Mouse (Mus musculus) left cerebral cortex, postnatal 25 days (tissue): ENCODE measurements around the gene Micall1. TPM values are rescaled to one million over a fixed set of nuclear protein-coding genes. Genes with fewer than 3 reads are reported as not detected.

Experiments
- DNase-seq, 2 experiments: peaks; one replicate each; pipeline ENCODE4 v3.0.0; 2022; ENCODE audit warnings: low spot score in 2 of 2, mixed read lengths in 1 of 2
- intact Hi-C: fragments of 180-260 bp; cut with DNase I; formaldehyde crosslinking; loops from one replicate; pipeline ENCODE4 v1.15.1; 2025
- total RNA-seq, 2 experiments: library from RNA; stranded (reverse); gene quantifications; 2 replicates each; pipeline ENCODE4 v1.2.3; 2021

Micall1 gene
- total RNA-seq, 2 experiments from 2014 or later: 23.8 to 24.1 TPM

DNA sequence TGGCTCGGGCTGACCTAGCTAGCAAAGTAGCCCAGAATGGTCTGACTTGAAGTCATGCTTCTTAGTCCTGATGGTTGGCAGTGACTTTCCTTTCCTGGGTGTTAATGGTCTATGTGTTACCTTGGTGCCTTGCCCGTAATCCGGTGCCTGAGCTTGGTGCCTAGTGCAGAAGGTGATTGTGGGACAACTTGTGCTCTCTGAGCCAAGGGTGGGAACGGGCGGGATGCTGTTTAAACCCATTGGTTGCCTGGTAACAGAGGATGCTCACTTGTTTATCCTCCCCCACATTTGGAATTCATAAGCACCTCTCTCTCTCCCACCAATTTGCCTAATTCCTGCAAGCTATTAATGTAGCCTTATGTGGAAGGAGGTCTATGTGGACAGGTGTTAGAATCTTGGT lies 13.2 kb upstream of the Micall1 start:
- intact Hi-C loops: no loop called here

DNA sequence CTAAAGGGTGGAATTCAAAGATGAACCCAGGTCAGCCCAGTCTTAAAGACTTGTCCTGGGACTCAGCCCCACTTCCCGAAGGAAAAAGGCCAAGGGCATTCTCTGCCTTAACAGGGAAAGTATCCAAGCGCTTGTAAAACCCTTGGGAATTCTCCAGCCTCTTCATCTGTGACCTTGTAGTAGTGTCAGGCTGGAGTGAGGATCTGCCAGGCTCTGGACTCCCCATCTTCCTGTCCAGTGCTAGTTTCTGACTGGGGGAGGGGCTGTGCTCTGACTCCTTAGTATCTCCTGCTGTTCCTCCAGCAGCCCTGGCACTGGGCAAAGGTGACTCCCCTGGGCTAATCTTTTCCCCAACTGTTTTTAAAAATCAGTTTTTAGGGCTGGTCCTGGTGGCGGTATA lies 12.1 kb upstream of the Micall1 start:
- intact Hi-C loops: no loop called here
- DNase-seq: no peak

More for the DNA sequence above, 13.2 kb upstream of the Micall1 start:
- no peak for DNase-seq

DNA sequence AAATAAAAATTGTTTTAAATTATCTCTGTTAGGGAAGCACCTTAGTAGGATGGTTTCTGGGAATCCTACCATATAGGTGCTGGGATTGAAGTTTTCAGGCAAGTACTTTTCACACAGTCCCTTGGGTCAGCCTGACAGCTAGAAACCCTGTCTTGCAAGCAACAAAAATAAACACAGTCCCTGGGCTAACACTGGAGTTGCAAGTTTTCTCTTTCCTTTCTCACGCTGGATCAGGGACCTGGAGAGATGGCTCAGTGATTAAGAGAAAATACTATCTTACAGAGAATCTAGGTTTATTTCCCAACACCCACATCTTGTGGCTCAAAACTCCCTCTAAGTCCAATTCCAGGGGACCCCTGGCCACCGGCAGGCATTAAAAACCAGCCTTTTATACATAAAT lies 11.6 kb upstream of the Micall1 start:
- intact Hi-C loops: no loop called here
- DNase-seq: no peak

DNA sequence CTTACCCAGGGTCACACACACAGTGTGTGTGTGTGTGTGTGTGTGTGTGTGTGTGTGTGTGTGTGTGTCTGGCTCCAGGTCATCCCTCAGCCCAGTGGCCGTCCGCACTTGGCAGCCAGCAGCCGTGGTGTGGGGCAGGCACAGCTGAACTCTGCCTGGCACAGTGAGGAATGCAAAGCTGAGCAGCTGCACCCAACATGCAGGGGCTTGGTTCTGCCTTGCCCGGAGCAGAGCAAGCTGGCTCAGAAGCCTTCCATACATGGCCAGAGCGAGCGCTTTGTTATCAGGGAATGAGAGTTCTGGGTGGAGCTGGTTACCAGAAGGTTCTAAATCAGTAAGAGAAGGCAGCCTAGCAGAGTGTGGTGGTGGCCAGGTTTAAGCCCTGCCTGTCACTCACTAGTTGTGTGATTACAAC lies 11.1 kb upstream of the Micall1 start:
- peak in 1 of 2 experiments; percentile 38 for DNase-seq
- intact Hi-C loops: no loop called here

DNA sequence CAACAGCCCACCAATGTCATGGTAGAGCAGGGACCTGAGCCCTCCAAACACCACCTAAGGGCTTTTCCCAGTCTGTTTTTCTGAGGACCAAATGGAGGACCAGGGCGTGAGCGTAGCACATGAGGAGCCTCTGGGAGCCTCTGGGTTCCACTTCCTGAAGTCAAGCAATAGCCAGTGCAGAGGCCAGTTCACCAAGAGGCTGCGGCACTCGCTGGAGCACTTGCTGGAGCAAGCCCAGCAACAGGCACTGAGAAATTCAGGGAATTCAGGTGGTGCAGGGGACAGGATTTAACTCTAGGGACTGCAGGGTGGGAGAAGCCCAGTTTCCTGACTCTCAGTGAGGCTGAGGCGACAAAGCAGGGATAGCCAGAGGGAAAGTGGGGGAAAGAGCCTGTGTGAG lies 10.5 kb upstream of the Micall1 start:
- DNase-seq: no peak
- intact Hi-C loops: no loop called here

DNA sequence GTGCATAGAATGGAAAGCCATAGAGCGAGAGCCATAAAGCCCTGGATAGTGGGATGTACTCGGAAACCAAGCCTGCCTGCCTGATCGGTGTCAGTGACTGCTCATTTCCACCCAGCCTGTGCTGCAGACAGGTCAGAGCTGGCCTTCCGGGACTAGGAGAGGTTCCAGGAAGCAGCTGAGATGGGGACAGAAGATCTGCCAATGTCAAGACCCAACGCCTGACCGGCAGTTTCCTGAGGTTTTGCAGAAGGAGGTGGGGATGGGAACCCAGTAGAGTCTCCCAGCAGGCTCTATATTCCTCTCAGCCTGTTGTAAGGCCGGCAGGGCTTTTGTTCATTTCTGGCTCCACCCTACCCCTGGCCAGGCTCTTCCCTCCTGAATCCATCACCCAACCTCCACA lies 9.8 kb upstream of the Micall1 start:
- intact Hi-C loops: no loop called here
- DNase-seq: no peak

DNA sequence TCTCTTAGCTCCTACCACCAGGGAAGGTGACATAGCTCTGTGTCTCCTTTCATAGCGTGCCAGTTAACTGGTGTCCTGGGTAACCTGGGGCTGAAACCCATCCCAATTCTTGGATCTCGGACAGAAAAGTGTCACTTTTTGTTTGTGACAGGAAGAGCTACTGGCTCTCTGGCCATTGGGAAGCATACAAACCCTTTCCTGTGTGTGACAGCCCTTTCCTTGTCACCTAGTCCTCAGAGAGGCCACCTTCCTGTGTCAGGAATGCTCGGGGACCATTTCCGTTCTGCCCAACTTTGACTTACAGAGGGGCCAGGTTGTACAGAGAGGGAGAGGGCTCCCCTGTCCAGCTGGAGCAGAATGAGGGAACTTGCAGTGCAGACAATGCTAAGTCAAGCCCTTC lies 9.2 kb upstream of the Micall1 start:
- intact Hi-C loops: no loop called here

DNA sequence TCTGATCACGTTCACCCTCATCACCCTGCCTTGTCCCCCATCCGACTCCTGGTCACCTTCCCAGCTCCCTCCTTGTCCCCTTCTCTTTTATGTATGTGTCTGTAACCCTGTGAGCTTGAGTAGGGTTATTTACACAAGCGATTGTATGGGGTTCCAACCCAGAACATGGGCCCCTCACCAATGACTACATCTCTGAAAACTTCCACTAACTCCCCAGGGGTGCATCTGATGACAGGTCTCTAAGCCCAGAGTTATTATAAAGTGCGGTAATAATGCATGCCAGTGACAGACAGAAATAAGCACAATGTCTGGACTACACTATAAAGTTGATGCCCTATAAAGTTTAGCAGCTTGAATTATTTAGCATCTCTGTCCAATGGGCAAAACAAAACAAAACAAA lies 8.3 kb upstream of the Micall1 start:
- intact Hi-C loops: no loop called here
- no peak for DNase-seq

More for the DNA sequence above, 9.2 kb upstream of the Micall1 start:
- no peak for DNase-seq

DNA sequence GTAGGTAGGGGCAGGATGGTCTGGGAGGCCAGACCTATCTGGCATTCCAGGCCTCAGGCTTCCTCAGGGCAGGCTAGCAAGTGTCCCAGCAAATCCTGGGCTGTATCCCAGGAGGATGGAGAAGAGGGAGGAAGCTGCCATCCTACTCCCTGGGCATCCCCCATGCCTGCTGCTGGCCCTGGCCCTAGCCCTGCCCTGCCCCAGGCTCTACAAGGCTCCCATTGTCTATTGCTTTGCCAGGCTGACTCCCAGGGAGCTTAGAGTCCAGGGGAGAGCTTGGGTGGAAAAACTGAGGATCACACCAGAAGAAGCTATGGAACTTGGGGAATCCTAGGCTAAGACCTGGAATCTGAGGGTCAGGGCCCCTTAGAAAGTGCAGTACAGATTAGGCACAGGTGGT lies 7.2 kb upstream of the Micall1 start:
- DNase-seq: no peak
- intact Hi-C loops: no loop called here

DNA sequence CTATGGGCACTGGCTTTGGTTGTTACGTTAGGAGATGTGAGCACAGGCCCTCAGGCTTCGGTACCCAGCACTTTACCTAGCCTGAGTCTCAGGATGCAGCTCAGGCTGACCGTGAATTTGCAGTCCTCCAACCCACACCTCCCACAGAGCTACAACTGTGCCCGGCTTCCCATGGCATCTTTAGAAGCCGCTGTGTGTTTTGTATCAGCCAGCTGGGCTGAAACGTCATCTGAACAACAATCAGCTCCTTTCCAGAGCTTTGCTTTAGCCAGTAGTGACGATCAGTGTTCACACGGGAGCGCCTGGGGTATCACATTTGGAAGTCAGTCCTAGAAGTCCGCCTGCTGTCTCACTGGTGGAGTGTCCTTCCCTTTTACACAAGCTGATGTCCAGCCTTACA lies 5.4 kb upstream of the Micall1 start:
- intact Hi-C loops: no loop called here
- peak in 1 of 2 experiments; percentile 33 for DNase-seq

DNA sequence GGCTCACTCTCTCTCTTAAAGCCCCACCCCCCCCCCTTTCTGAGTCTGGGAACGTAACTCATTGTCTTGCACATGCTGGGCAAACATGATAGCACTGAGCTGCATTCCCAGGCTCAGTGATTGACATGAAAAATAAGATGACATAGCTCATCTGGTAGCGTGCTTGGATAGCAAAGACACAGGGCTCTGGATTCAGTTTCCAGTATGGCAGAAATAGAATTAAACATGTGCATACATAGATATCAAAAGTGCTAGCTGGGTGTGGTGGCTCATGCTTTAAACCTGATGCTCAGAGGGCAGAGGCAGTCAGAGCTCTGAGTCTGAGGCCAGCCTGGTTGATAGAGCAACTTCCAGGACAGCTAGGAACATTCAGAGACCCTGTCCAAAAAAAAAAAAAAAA lies 2.9 kb upstream of the Micall1 start:
- no peak for DNase-seq
- intact Hi-C loops: no loop called here

DNA sequence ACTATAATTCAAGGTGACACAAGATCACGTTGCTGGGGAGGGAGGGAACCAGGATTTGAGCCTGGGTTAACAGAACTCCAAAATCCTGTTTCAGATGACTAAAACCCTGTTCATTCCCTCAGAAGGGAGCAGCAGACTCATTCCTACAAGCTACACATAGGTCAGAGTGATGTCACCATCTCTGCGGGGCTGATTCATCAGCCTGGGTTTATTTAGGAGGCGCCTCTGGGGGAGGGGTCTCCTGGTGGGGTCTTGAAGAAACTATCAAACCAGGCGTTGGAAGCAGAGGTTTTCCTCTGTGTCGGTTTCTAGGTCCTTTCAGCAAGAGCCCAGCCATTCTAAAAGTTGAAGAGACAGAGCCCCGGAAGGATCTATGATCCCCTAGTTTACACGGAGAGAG lies 732 bp upstream of the Micall1 start:
- no peak for DNase-seq
- intact Hi-C loops: no loop called here

DNA sequence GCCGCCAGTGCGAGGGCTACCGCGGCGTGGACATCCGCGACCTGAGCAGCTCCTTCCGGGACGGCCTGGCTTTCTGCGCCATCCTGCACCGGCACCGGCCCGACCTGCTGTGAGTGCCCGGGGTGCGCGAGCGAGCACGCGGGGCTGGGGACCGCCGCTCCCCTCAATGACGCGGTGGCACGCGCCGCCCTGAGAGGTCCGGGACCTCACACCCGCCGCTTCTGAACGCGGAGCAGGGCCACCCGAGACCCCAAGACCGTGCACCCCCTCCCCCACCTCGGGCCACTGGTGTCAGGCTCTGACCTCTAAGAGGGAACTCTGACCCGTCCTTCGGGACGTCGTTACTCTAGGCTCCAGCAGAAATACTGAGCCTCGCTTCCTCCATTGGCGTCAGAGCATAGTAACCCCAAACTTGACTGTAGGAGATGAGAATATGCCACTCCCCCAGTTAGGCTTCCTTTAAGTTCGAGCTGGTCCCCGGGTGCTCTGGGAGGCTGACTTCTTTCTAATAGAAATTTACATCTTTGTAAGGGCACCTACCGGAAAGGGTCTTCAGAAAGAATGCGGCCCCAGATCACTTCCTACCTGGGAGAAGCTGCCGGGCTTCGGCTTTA lies 730 bp downstream of the Micall1 start:
- intact Hi-C loops: no loop called here

DNA sequence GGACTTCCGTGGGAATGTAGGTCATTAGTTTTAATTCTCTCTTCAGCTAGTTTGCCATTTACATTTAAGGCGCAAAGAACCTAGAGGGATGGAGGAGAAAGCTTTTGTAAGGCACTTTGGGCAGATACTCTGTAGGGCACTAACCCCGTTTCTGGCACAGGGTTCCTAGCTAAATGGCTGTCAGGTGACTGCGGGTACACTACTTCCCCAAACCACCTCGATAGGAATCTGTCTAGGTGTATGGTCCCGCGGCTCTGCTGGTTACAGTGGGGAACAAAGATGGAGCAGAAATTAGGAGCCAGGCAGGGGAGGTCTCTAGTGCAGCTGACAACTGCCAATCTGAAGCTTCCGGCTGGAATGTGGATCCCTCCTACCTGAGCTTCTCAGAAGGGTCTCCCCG lies 1.3 kb downstream of the Micall1 start:
- intact Hi-C loops: no loop called here
- DNase-seq: no peak

More for the DNA sequence above, 730 bp downstream of the Micall1 start:
- DNase-seq: no peak

DNA sequence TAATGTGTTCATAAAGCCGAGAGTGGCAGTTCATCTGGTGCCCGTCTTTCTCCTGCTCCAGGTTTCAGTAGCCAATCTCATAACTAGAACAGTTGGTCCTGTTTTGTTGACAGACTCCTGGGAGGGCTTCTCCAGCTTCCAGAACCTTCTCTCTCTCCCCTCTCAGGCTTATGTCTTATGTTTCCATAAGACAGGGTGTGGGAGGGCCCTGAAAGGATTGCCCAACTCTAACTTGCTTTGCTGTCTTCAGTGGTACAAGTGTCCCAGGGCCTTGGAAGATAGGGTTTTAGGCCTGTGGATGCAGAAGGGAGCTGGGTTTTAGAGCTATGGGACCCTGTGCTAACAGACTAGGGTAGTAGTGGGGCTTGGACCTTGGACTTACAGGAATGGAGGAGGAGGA lies 1.8 kb downstream of the Micall1 start:
- intact Hi-C loops: no loop called here
- DNase-seq: no peak

DNA sequence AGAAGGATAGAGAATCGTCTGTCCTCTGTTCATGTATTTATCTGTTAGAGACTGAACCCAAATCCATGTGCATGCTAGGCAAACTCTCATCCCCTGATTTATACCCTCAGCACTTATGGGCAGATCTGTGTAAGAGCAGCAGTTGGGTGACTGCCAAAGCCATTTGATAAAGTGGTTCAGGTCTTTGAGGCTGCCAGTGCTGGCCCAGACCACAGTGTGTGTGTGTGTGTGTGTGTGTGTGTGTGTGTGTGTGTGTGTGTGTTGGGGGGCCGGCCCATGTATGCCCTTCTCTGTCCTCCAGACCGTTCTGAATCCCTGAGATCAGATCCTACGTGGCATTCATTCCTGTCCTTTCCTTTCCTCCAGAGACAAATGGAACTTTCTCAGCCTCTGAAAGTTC lies 3.1 kb downstream of the Micall1 start:
- no peak for DNase-seq
- intact Hi-C loops: no loop called here

DNA sequence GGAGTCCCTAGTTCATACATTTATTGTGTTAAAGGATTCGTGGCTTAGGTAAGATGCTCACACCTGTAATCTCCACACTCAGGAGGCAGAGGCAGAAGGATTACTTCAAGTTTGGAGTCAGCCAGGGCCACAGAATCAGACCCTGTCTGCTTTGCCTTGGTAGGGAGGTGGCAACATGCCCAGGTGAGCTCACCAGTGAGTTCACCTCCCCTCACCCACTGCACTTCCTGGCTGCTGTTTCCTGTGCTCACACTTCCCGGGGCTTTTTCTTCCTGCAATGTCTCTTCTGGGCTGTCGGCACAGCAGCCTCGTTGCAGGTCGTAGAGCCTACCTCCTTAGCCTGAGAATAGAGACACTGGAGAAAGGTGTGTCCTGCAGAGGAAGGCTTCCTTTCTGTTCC lies 6.6 kb downstream of the Micall1 start:
- DNase-seq: no peak
- intact Hi-C loops: no loop called here

DNA sequence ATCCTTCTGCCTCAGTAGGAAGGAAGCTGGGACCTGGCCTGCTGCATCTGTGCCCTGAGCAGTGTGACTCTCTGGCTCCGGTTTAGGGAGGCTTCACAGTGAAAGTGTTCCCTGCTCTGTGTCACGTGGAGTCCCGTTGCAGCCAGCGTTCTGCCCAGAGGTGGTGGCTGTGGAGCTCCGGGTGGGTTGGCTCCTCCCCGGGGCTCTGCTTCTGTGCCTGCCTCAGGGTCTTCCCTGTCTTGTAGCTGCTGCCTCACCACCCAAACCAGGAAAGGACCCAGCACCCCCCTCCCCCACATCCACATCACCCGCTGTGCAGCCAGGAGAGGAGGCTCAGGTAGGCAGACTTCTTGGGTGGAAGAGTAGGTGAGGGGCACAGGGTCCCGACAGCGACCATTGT lies 10.8 kb downstream of the Micall1 start:
- no peak for DNase-seq
- intact Hi-C loops: no loop called here

DNA sequence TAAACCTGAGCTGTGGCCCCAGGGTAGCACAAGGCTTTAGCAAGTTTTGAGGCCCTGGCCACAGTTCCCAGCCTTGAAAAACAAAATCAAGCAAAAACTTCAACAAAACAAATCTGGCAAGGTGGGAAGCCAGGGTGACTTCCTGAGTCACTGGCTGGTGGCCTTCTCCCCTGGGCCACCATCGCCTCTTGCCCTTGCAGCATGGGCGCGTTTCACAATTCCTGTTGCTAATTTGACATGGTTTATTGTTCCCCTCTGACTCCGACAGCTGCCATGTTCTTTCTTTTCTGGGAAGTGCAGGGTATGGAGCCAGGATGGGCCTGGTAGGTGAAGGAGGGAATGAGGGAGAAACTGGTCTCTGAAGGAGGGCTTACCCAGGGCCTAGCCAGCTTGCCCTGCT lies 13.4 kb downstream of the Micall1 start:
- intact Hi-C loops: no loop called here
- DNase-seq: no peak

DNA sequence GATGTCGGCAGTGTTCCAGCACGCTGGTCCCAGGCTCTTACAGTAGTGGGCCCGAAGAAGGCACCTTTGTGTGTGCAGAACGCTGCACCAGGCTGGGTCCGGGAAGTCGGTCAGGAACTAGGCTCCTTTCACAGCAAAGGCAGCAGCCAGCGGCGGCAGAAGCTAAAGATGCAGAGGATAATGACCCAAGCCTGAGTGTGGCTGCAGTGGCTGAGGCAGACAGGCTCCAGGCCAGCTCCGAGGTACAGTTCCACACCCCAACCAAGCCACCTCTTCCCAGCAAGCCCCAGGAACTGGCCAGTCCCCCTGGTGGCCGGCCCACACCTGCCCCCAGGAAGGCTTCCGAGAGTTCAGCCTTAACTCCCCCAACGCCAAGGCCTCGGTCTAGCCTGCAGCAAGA lies 13.8 kb downstream of the Micall1 start:
- intact Hi-C loops: no loop called here
- DNase-seq: no peak

DNA sequence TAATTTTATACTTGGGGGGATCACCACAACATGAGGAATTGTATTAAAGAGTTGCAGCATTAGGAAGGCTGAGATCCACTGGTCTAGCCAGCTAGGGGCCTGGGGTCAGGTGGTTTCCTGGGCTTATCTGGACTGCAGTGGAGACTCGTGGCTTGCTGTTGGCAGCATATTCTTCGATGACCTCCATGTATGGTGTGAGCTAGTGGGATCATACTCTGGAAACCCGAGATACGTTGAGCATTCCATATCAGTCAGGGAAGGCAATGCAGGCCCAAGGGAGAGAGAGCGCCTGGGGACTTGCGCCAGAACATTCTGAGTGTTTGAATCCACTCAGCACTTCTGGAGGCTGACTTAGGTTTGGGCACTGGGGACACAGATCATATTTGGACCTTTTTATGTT lies 15.1 kb downstream of the Micall1 start:
- intact Hi-C loops: no loop called here
- DNase-seq: no peak

DNA sequence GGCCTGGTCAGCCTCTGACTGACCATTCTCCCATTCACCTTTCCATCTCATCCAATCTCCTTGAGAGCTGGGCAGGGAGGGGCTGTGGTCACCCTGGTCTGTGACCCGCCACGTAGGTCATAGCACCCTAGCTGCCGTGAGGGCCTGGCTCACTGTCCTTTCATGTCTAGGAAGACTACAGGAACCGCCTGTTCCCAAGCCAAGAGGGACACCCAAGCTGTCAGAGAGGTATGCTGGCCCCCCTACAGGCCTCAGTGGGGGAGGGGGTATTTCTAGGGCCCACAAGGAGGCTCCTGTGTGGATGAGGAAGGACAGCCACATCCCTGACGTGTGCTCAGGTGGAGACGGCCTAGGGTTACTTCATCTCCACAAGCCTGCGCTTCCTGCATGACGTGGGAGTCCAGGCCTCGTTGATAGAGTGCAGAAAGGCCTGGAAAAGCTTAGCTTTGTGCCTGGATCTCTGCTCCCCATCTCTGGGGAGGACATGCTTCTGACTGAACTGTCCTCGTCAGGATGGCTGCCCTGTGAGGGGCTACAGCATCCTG lies 15.7 kb downstream of the Micall1 start:
- intact Hi-C loops: no loop called here
- DNase-seq: no peak
